Mouse (Mus musculus) G1E (cell line): ENCODE results near the gene Ext2. TPM values are rescaled to one million over a fixed set of nuclear protein-coding genes. Genes with fewer than 3 reads are reported as not detected.

Source experiments
- ATAC-seq: 2 replicates; pipeline ENCODE4 v1.8.0; 2016; ENCODE audit warnings: mild to moderate bottlenecking; ENCODE audit not compliant: insufficient number of reproducible peaks, poor library complexity, low FRiP score, severe bottlenecking; ENCODE audit errors: extremely low read depth
- DNase-seq: peaks from one replicate; pipeline ENCODE4 v3.0.0; 2012; ENCODE audit warnings: low spot score
- H3K27me3 ChIP-seq: 2 replicates; pipeline ENCODE4 v1.6.1; 2012; ENCODE audit warnings: mild to moderate bottlenecking, low read length, inconsistent platforms; ENCODE audit not compliant: insufficient read depth
- H3K36me3 ChIP-seq: replicated peaks from 2 replicates; pipeline ENCODE3; 2012; ENCODE audit warnings: mild to moderate bottlenecking, inconsistent platforms
- H3K4me1 ChIP-seq: 2 replicates; pipeline ENCODE4 v1.6.1; 2012; ENCODE audit warnings: low read depth, low read length, inconsistent platforms, mixed read lengths; ENCODE audit not compliant: insufficient read depth
- H3K4me3 ChIP-seq: 2 replicates; pipeline ENCODE4 v1.5.1; 2012; ENCODE audit warnings: low read depth, mild to moderate bottlenecking, inconsistent platforms, low read length, moderate library complexity, mixed read lengths
- H3K9me3 ChIP-seq: replicated peaks from 2 replicates; pipeline ENCODE4 v1.6.1; 2012; ENCODE audit warnings: inconsistent platforms
- CTCF ChIP-seq: IDR thresholded peaks from 2 replicates; pipeline ENCODE4 v1.5.1; 2012; ENCODE audit warnings: low read depth, low read length, inconsistent platforms, mixed read lengths
- GATA1 ChIP-seq: IDR thresholded peaks from 2 replicates; pipeline ENCODE4 v1.6.1; 2012; ENCODE audit warnings: borderline replicate concordance, low read length, inconsistent platforms, mixed read lengths
- GATA2 ChIP-seq: IDR thresholded peaks from 2 replicates; pipeline ENCODE4 v1.6.1; 2012; ENCODE audit warnings: low read depth, low read length, inconsistent platforms, borderline replicate concordance
- POLR2AphosphoS5 ChIP-seq: IDR thresholded peaks from 2 replicates; pipeline ENCODE4 v1.6.1; 2012; ENCODE audit warnings: low read depth, low read length, inconsistent platforms; ENCODE audit not compliant: insufficient replicate concordance
- TAL1 ChIP-seq: conservative IDR thresholded peaks from 2 replicates; pipeline ENCODE4 v1.6.1; 2012; ENCODE audit warnings: low read depth, low read length, inconsistent platforms, mixed read lengths
- polyA plus RNA-seq: library from polyadenylated mRNA; stranded (reverse); fragments of >175 nt; gene quantifications from 2 replicates; pipeline ENCODE4 v1.2.3, GENCODE M21; 2012
- total RNA-seq, 2 experiments: library from RNA; stranded (forward) in 1 of 2; stranded (reverse) in 1 of 2; fragments of 200-1000 nt in 1 of 2; fragments of >200 nt in 1 of 2; fragmentation: Nextera tagmentation in 1 of 2; gene quantifications; 2 replicates each; pipeline ENCODE4 v1.2.3; 2014 to 2017

The Ext2 gene
- total and polyA plus RNA-seq, 3 experiments: 22.9 to 42.6 (median 25.0) TPM

GRCm38 (mm10) chr2:93746620-93747019 lies 75.7 kb downstream of the Ext2 start:
- no peak overlapping the region for H3K4me3 ChIP-seq
- no peaks in the 10 kb centered on the region for H3K27me3 ChIP-seq
- no peak for DNase-seq
- no peaks in the 10 kb centered on the region for H3K4me1 ChIP-seq
- peaks cover 57% of the 10 kb centered on the region for H3K36me3 ChIP-seq
- TF ChIP-seq TAL1 (no peak), CTCF (no peak), GATA1 (no peak), POLR2AphosphoS5 (no peak), GATA2 (no peak)
- H3K9me3 ChIP-seq: no peaks in the 10 kb centered on the region
- ATAC-seq: no peak

GRCm38 (mm10) chr2:93746162-93746561 lies 76.2 kb downstream of the Ext2 start:
- no peaks in the 10 kb centered on the region for H3K9me3 ChIP-seq
- no peak for DNase-seq
- H3K4me1 ChIP-seq: no peaks in the 10 kb centered on the region
- H3K36me3 ChIP-seq: peaks cover 56% of the 10 kb centered on the region
- H3K27me3 ChIP-seq: no peaks in the 10 kb centered on the region
- no peak overlapping the region for H3K4me3 ChIP-seq
- no peak for ATAC-seq
- TF ChIP-seq TAL1 (no peak), CTCF (no peak), GATA2 (no peak), GATA1 (no peak), POLR2AphosphoS5 (no peak)

GRCm38 (mm10) chr2:93745741-93746140 lies 76.6 kb downstream of the Ext2 start:
- Histone ChIP-seq H3K4me1 (no peaks in the 10 kb centered on the region), H3K9me3 (no peaks in the 10 kb centered on the region), H3K36me3 (peaks cover 53% of the 10 kb centered on the region), H3K27me3 (no peaks in the 10 kb centered on the region), H3K4me3 (no peak overlapping the region)
- TF ChIP-seq GATA2 (no peak), CTCF (no peak), GATA1 (no peak), POLR2AphosphoS5 (no peak), TAL1 (no peak)
- ATAC-seq: no peak
- DNase-seq: no peak

GRCm38 (mm10) chr2:93744346-93745229 lies 77.8 kb downstream of the Ext2 start:
- no peak for TF ChIP-seq CTCF
- no peak for TF ChIP-seq POLR2AphosphoS5
- no peak for TF ChIP-seq TAL1
- TF ChIP-seq GATA1: no peak
- no peak for TF ChIP-seq GATA2
- Histone ChIP-seq H3K27me3 (no peaks in the 10 kb centered on the region), H3K4me1 (no peaks in the 10 kb centered on the region), H3K4me3 (no peak overlapping the region), H3K36me3 (peaks cover 55% of the 10 kb centered on the region), H3K9me3 (no peaks in the 10 kb centered on the region)
- DNase-seq: no peak
- no peak for ATAC-seq

GRCm38 (mm10) chr2:93741700-93742099 lies 80.7 kb downstream of the Ext2 start:
- no peak for ATAC-seq
- no peaks in the 10 kb centered on the region for H3K9me3 ChIP-seq
- TF ChIP-seq CTCF: no peak
- no peak for TF ChIP-seq TAL1
- no peak for TF ChIP-seq GATA2
- TF ChIP-seq POLR2AphosphoS5: no peak
- no peak for TF ChIP-seq GATA1
- no peak for DNase-seq
- H3K36me3 ChIP-seq: peaks cover 60% of the 10 kb centered on the region
- H3K4me1 ChIP-seq: no peaks in the 10 kb centered on the region
- no peak overlapping the region for H3K4me3 ChIP-seq
- H3K27me3 ChIP-seq: no peaks in the 10 kb centered on the region

GRCm38 (mm10) chr2:93739044-93739569 lies 83.3 kb downstream of the Ext2 start:
- ATAC-seq: no peak
- Histone ChIP-seq H3K4me3 (no peak overlapping the region), H3K27me3 (no peaks in the 10 kb centered on the region), H3K36me3 (peaks cover 58% of the 10 kb centered on the region), H3K4me1 (no peaks in the 10 kb centered on the region), H3K9me3 (no peaks in the 10 kb centered on the region)
- no peak for TF ChIP-seq TAL1
- no peak for TF ChIP-seq GATA2
- TF ChIP-seq GATA1: no peak
- TF ChIP-seq POLR2AphosphoS5: no peak
- TF ChIP-seq CTCF: no peak
- no peak for DNase-seq
